Mouse (Mus musculus): ENCODE data around the gene Farp1.

DNA sequence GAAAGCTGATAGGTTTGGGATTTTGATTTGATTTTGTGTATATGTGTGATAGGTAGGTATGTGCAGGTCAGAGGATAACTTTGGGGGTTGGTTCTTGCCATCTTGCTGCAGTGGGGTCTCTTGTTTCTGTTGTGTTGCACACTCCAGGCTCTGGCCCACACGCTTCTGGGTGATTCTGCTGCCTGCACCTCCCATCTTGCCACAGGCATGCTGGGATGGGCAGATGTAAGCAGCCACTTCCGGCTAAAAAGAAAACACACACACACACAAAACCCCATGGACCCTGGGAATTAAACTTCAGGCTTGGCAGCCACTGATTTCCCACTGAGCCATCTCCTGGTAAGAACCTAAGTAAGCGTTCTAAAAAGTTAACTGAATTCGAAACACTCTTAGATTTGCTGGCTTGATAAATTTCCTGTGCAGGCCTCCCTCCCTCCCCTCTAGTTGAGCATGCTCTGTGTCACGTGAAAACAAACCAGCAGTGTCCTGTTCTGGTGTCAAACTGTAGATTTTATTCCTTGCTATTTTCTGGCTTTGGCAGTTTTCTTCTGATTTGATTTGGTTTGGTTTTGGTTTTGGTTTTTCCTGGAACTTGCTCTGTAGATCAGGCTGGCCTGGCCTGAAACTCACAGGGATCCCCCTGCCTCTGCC lies 226.4 kb downstream of the Farp1 start:
- TF ChIP-seq CTCF (IDR thresholded peaks at IDR 0.05; ENCODE audit: extremely low read depth, insufficient read length, insufficient replicate concordance, low read depth, low read length) (no peak), POLR2A (IDR thresholded peaks at IDR 0.05; ENCODE audit: low read depth, low read length) (no peak)
